Mouse (Mus musculus) erythroblast, embryonic 14.5 days (primary cell): Measurements from ENCODE around the gene Rftn1. TPM values are rescaled to one million over a fixed set of nuclear protein-coding genes. Genes with fewer than 3 reads are reported as not detected.

Source experiments
- H3K27me3 ChIP-seq: 2 replicates; pipeline ENCODE4 v1.6.1; 2012; ENCODE audit warnings: inconsistent platforms; ENCODE audit not compliant: control insufficient read depth
- H3K36me3 ChIP-seq: 2 replicates; pipeline ENCODE4 v1.6.1; 2012; ENCODE audit warnings: mild to moderate bottlenecking, inconsistent platforms; ENCODE audit not compliant: control insufficient read depth
- H3K4me1 ChIP-seq: 2 replicates; pipeline ENCODE4 v1.6.1; 2012; ENCODE audit warnings: inconsistent platforms; ENCODE audit not compliant: control insufficient read depth
- H3K4me3 ChIP-seq: replicated peaks from 2 replicates; pipeline ENCODE3; 2012; ENCODE audit warnings: moderate library complexity, mild to moderate bottlenecking, inconsistent platforms
- H3K9me3 ChIP-seq: 2 replicates; pipeline ENCODE4 v1.6.1; 2012; ENCODE audit warnings: low read length, inconsistent platforms, mixed read lengths; ENCODE audit not compliant: control insufficient read depth
- GATA1 ChIP-seq: IDR thresholded peaks from 2 replicates; pipeline ENCODE4 v1.6.1; 2012; ENCODE audit warnings: low read length, inconsistent platforms, mixed read lengths
- TAL1 ChIP-seq: IDR thresholded peaks from 3 replicates; pipeline ENCODE4 v1.6.1; 2012; ENCODE audit warnings: low read length, inconsistent platforms, mixed read lengths
- polyA plus RNA-seq: library from polyadenylated mRNA; stranded (reverse); fragments of >175 nt; gene quantifications from 2 replicates; pipeline ENCODE4 v1.2.3, GENCODE M21; 2012

The Rftn1 gene
- polyA plus RNA-seq, 1 experiment, result 0.10 TPM

GRCm38 (mm10) chr17:50093356-50093755 is 97.1 kb downstream of the Rftn1 start:
- H3K4me1 ChIP-seq, result peaks cover 3% of the 10 kb centered on the region
- TF ChIP-seq GATA1 (no peak), TAL1 (no peak)
- no peaks in the 10 kb centered on the region for H3K27me3 ChIP-seq
- no peak overlapping the region for H3K4me3 ChIP-seq
- H3K9me3 ChIP-seq, result no peaks in the 10 kb centered on the region
- no peaks in the 10 kb centered on the region for H3K36me3 ChIP-seq

GRCm38 (mm10) chr17:50092848-50093247 is 97.6 kb downstream of the Rftn1 start:
- peaks cover 3% of the 10 kb centered on the region for H3K4me1 ChIP-seq
- H3K4me3 ChIP-seq, result no peak overlapping the region
- TF ChIP-seq TAL1, result no peak
- no peak for TF ChIP-seq GATA1
- H3K9me3 ChIP-seq, result no peaks in the 10 kb centered on the region
- no peaks in the 10 kb centered on the region for H3K27me3 ChIP-seq
- H3K36me3 ChIP-seq, result no peaks in the 10 kb centered on the region

GRCm38 (mm10) chr17:50091829-50092228 is 98.6 kb downstream of the Rftn1 start:
- no peaks in the 10 kb centered on the region for H3K27me3 ChIP-seq
- TF ChIP-seq GATA1, result no peak
- TF ChIP-seq TAL1, result no peak
- no peaks in the 10 kb centered on the region for H3K4me1 ChIP-seq
- H3K4me3 ChIP-seq, result no peak overlapping the region
- H3K9me3 ChIP-seq, result no peaks in the 10 kb centered on the region
- H3K36me3 ChIP-seq, result no peaks in the 10 kb centered on the region

GRCm38 (mm10) chr17:50089725-50090124 is 100.7 kb downstream of the Rftn1 start:
- Histone ChIP-seq H3K36me3 (no peaks in the 10 kb centered on the region), H3K9me3 (no peaks in the 10 kb centered on the region), H3K4me1 (no peaks in the 10 kb centered on the region), H3K4me3 (no peak overlapping the region), H3K27me3 (no peaks in the 10 kb centered on the region)
- TF ChIP-seq GATA1, result no peak
- no peak for TF ChIP-seq TAL1

- no peaks in the 10 kb centered on the region for H3K9me3 ChIP-seq
- no peak for TF ChIP-seq TAL1
- TF ChIP-seq GATA1, result no peak
Measured at GRCm38 (mm10) chr17:50088054-50088453, 102.4 kb downstream of the Rftn1 start.

GRCm38 (mm10) chr17:50086887-50087286 is 103.6 kb downstream of the Rftn1 start:
- no peaks in the 10 kb centered on the region for H3K9me3 ChIP-seq
- no peaks in the 10 kb centered on the region for H3K27me3 ChIP-seq

More at GRCm38 (mm10) chr17:50088054-50088453, 102.4 kb downstream of the Rftn1 start:
- H3K36me3 ChIP-seq, result no peaks in the 10 kb centered on the region
- no peaks in the 10 kb centered on the region for H3K4me1 ChIP-seq
- no peak overlapping the region for H3K4me3 ChIP-seq
- no peaks in the 10 kb centered on the region for H3K27me3 ChIP-seq

GRCm38 (mm10) chr17:50084721-50085120 is 105.8 kb downstream of the Rftn1 start:
- Histone ChIP-seq H3K9me3 (no peaks in the 10 kb centered on the region), H3K36me3 (no peaks in the 10 kb centered on the region), H3K27me3 (no peaks in the 10 kb centered on the region), H3K4me1 (peaks cover 2% of the 10 kb centered on the region; the same call in 1 of the 2 replicates), H3K4me3 (no peak overlapping the region)
- no peak for TF ChIP-seq TAL1
- TF ChIP-seq GATA1, result no peak

More at GRCm38 (mm10) chr17:50086887-50087286, 103.6 kb downstream of the Rftn1 start:
- Histone ChIP-seq H3K4me1 (no peaks in the 10 kb centered on the region), H3K36me3 (no peaks in the 10 kb centered on the region), H3K4me3 (no peak overlapping the region)
- TF ChIP-seq TAL1, result no peak
- TF ChIP-seq GATA1, result no peak

- Histone ChIP-seq H3K9me3 (no peaks in the 10 kb centered on the region), H3K4me3 (no peak overlapping the region), H3K4me1 (peaks cover 2% of the 10 kb centered on the region; the same call in 1 of the 2 replicates), H3K36me3 (no peaks in the 10 kb centered on the region), H3K27me3 (no peaks in the 10 kb centered on the region)
- TF ChIP-seq TAL1, result no peak
- no peak for TF ChIP-seq GATA1
Measured at GRCm38 (mm10) chr17:50083937-50084336, 106.5 kb downstream of the Rftn1 start.

GRCm38 (mm10) chr17:50082947-50083346 is 107.5 kb downstream of the Rftn1 start:
- H3K36me3 ChIP-seq, result no peaks in the 10 kb centered on the region
- no peak overlapping the region for H3K4me3 ChIP-seq
- peaks cover 2% of the 10 kb centered on the region; the same call in 1 of the 2 replicates for H3K4me1 ChIP-seq
- no peaks in the 10 kb centered on the region for H3K27me3 ChIP-seq
- no peak for TF ChIP-seq GATA1
- no peak for TF ChIP-seq TAL1
- H3K9me3 ChIP-seq, result no peaks in the 10 kb centered on the region

GRCm38 (mm10) chr17:50081647-50082046 is 108.8 kb downstream of the Rftn1 start:
- no peak for TF ChIP-seq TAL1
- no peak for TF ChIP-seq GATA1
- H3K27me3 ChIP-seq, result no peaks in the 10 kb centered on the region
- H3K4me1 ChIP-seq, result peaks cover 2% of the 10 kb centered on the region; the same call in 1 of the 2 replicates
- no peak overlapping the region for H3K4me3 ChIP-seq
- no peaks in the 10 kb centered on the region for H3K36me3 ChIP-seq
- no peaks in the 10 kb centered on the region for H3K9me3 ChIP-seq
